Mouse (Mus musculus) cortical plate, adult 2 months (tissue): ENCODE data around the gene Tctex1d4. TPM values are rescaled to one million over a fixed set of nuclear protein-coding genes. Genes with fewer than 3 reads are reported as not detected.

Experiments
- H3K27ac ChIP-seq: fragments of 200-500 bp; 2 replicates; pipeline ENCODE4 v1.5.1; 2012; ENCODE audit warnings: low read length, control low read depth, inconsistent platforms; ENCODE audit not compliant: insufficient read depth
- H3K4me1 ChIP-seq: fragments of 200-500 bp; 2 replicates; pipeline ENCODE4 v1.6.1; 2011; ENCODE audit warnings: low read length; ENCODE audit not compliant: control insufficient read depth, insufficient read depth
- H3K4me3 ChIP-seq: fragments of 200-500 bp; 2 replicates; pipeline ENCODE4 v1.5.1; 2011; ENCODE audit warnings: mild to moderate bottlenecking, low read length, control low read depth; ENCODE audit not compliant: insufficient read depth
- CTCF ChIP-seq: fragments of 200-500 bp; IDR thresholded peaks from 2 replicates; pipeline ENCODE4 v1.5.1; 2011; ENCODE audit warnings: mild to moderate bottlenecking, control low read depth, low read length; ENCODE audit not compliant: insufficient read depth; ENCODE audit errors: extremely low read depth
- POLR2A ChIP-seq: fragments of 200-500 bp; IDR thresholded peaks from 2 replicates; pipeline ENCODE4 v1.6.1; 2011; ENCODE audit warnings: mild to moderate bottlenecking, low read length, control low read depth; ENCODE audit not compliant: insufficient read depth; ENCODE audit errors: extremely low read depth
- polyA plus RNA-seq: library from polyadenylated mRNA; depleted of rRNA; stranded (reverse); fragments of >200 nt; gene quantifications from 2 replicates; pipeline ENCODE4 v1.2.3, GENCODE M21; 2012; rRNA removed

The Tctex1d4 gene
- polyA plus RNA-seq, 1 experiment = 1.8 TPM

DNA sequence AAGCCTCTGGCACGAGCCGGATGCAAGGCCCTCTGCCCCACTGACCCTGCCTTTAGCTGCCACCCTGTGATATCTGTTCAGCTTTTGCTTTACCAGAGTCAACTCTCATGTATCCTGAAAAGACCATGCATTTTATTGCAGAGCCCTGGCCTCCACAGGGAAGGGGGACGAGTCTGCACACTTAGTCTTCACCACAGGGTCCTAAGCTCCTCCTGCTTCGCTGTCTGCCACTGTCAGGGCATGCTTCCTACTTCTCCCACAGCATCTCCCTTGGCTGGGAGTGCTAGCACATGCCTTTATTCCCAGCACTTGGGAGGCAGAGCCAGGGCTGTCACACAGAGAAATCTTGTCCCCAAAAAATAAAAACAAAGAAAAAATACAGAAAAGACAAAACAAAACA, 34.6 kb downstream of the Tctex1d4 start:
- Histone ChIP-seq H3K27ac (no peak overlapping the region), H3K4me1 (no peaks in the 10 kb centered on the region), H3K4me3 (no peak overlapping the region)
- TF ChIP-seq CTCF (no peak), POLR2A (no peak)

DNA sequence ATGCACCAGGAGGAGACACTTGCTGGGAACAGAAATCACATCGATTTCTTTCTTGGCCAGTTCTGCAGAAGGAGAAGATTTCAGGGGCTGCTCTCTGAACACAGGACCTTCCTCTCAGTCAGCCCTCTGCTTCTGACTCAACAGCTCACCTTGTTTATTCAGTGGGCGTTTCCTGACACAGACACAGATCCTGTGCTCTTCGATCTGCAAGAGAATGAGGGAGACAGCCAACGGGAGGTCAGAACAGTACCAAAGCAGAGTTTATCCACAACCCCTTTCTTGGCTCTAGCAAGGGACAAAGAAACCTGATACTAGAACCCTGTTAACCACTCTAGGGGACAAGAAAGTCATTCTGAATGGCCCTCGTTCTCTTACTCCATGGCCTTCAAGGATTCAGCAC, 43.3 kb downstream of the Tctex1d4 start:
- TF ChIP-seq POLR2A = no peak
- no peak for TF ChIP-seq CTCF
- Histone ChIP-seq H3K27ac (no peak overlapping the region), H3K4me3 (no peak overlapping the region), H3K4me1 (no peaks in the 10 kb centered on the region)

Other genes with a start within 250 kb of the Tctex1d4 start
- 6.0 and 6.3 TPM in 2 replicates for gene Zswim5, start 249.4 kb upstream of the Tctex1d4 start, polyA plus RNA-seq
- gene Urod, start 132.4 kb upstream of the Tctex1d4 start, polyA plus RNA-seq = 68.1 and 73.8 TPM in 2 replicates
- gene Hectd3, start 131.5 kb upstream of the Tctex1d4 start, polyA plus RNA-seq = 44.6 and 50.1 TPM in 2 replicates
- gene Eif2b3, start 107.4 kb upstream of the Tctex1d4 start, polyA plus RNA-seq = 19.0 and 20.2 TPM in 2 replicates
- gene Ptch2, start 30.7 kb upstream of the Tctex1d4 start, polyA plus RNA-seq = 1.5 and 1.8 TPM in 2 replicates
- gene Btbd19, start 1.1 kb upstream of the Tctex1d4 start, polyA plus RNA-seq = 14.6 and 14.9 TPM in 2 replicates
- 16.0 and 19.5 TPM in 2 replicates for gene Plk3, start 7.2 kb downstream of the Tctex1d4 start, polyA plus RNA-seq
- gene Rps8, start 29.4 kb downstream of the Tctex1d4 start, polyA plus RNA-seq = 499 and 554 TPM in 2 replicates
- 0.40 and 0.54 TPM in 2 replicates for gene Kif2c, start 55.8 kb downstream of the Tctex1d4 start, polyA plus RNA-seq
- gene Tmem53, start 125.2 kb downstream of the Tctex1d4 start, polyA plus RNA-seq = 4.8 and 6.1 TPM in 2 replicates
- gene Armh1, start 125.3 kb downstream of the Tctex1d4 start, polyA plus RNA-seq = 0.38 and 0.67 TPM in 2 replicates